Mouse (Mus musculus) embryonic facial prominence, embryonic 13.5 days (tissue): ENCODE data around the gene Fbxl16. TPM values are rescaled to one million over a fixed set of nuclear protein-coding genes. Genes with fewer than 3 reads are reported as not detected.

ENCODE experiments used
- ATAC-seq: fragments of 200-750 bp; cut with Nextera tagmentation; 2 replicates; pipeline ENCODE4 v1.8.0; 2017; ENCODE audit warnings: low read depth; ENCODE audit not compliant: insufficient number of reproducible peaks, insufficient read depth, low FRiP score, low TSS enrichment
- H3K27ac ChIP-seq: fragments of 300-500 bp; sonication (generic); 2 replicates; pipeline ENCODE4 v1.5.1; 2015; ENCODE audit warnings: moderate library complexity, mild to moderate bottlenecking, inconsistent platforms
- H3K27me3 ChIP-seq: fragments of 300-500 bp; sonication (generic); 2 replicates; pipeline ENCODE4 v1.6.1; 2015; ENCODE audit warnings: mild to moderate bottlenecking, inconsistent platforms
- H3K36me3 ChIP-seq: fragments of 300-500 bp; sonication (generic); 2 replicates; pipeline ENCODE4 v1.6.1; 2015; ENCODE audit warnings: mild to moderate bottlenecking, inconsistent platforms
- H3K4me1 ChIP-seq: fragments of 300-500 bp; sonication (generic); 2 replicates; pipeline ENCODE4 v1.6.1; 2015; ENCODE audit warnings: inconsistent platforms
- H3K4me2 ChIP-seq: fragments of 300-500 bp; sonication (generic); 2 replicates; pipeline ENCODE4 v1.6.1; 2015; ENCODE audit warnings: moderate library complexity, mild to moderate bottlenecking, inconsistent platforms
- H3K4me3 ChIP-seq: fragments of 300-500 bp; sonication (generic); 2 replicates; pipeline ENCODE4 v1.5.1; 2015; ENCODE audit warnings: mild to moderate bottlenecking, inconsistent platforms
- H3K9ac ChIP-seq: fragments of 300-500 bp; sonication (generic); 2 replicates; pipeline ENCODE4 v1.6.1; 2015; ENCODE audit warnings: mild to moderate bottlenecking, inconsistent platforms
- H3K9me3 ChIP-seq: fragments of 300-500 bp; sonication (generic); 2 replicates; pipeline ENCODE4 v1.6.1; 2016; ENCODE audit warnings: inconsistent platforms
- WGBS: fragments of 180-500 bp; shearing (Covaris S2); methylation state at CpG from one replicate; pipeline ENCODE4 v1.1.7; 2015; ENCODE audit warnings: mixed read lengths; 5-methylcytosine and 5-hydroxymethylcytosine counted together
- polyA plus RNA-seq: library from polyadenylated mRNA; unstranded; fragments of >200 nt; fragmentation: Nextera tagmentation; extraction: Ambion mirVana; gene quantifications from 2 replicates; pipeline ENCODE4 v1.2.1, GENCODE M21; 2015

Gene Fbxl16
- polyA plus RNA-seq, result 3.6 and 4.2 TPM in 2 replicates

DNA sequence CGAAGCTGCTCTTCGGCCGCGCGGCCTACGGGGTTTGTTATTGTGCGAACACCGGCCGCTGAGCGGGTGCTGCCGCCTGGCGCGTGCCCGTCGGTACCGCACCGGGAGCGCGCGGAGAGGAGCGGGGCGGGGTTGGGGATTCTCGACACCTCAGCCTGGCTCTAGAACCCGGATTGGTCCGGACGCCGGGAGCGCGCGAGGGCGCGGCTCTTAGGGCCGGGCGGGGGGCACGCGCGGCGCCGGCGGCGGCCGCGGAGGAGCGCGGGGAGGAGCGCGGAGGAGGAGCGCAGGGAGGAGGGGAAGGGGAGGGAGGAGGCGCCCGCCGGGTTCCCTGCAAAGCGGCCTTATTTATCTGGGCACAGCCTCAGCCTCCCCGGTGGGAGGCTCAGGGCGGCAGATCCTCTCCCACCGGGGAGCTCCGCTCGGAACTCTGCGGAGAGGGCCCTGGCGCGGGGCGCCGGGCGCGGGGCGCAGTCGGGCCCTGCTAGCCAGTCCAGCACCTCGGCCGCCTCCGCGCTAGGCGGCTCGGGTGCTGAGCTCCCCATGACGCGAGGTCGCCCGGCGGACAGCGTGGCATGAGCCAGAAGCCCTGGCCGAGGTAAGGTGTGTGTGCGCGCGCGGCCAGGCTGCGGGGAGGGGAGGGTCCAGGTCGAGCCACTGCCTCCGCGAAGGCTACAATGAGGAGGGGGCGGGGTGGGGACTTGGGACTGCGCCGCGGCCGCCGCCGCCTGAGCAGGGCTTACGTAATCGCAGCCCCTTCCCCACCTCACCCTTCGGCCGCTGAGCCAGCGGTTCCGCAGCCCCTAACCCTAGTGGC lies at the start of gene Fbxl16:
Gene Fbxl16 (plus strand): TSS at position 297 of the 817 bp plus-strand sequence.
- H3K4me1 ChIP-seq, result peaks cover 21% of the 10 kb centered on the region
- H3K36me3 ChIP-seq, result no peaks in the 10 kb centered on the region
- H3K4me3 ChIP-seq, result peak within 1 kb of the TSS; percentile 71
- peak within 1 kb of the TSS; percentile 77 for H3K9ac ChIP-seq
- H3K27ac ChIP-seq, result peak within 1 kb of the TSS; percentile 39; the same call in 1 of the 2 replicates
- no peaks in the 10 kb centered on the region for H3K9me3 ChIP-seq
- under 1% methylated on average over 93 of the region's 100 CpGs for WGBS
- peak; percentile 75 for ATAC-seq
- H3K27me3 ChIP-seq, result peaks cover 59% of the 10 kb centered on the region
- peak within 1 kb of the TSS; percentile 97 for H3K4me2 ChIP-seq

- ATAC-seq, result no peak
- WGBS, result 78% methylated on average over 8 of the region's 8 CpGs
- H3K27ac ChIP-seq, result no peak overlapping the region
- H3K4me3 ChIP-seq, result no peak overlapping the region
- no peak overlapping the region for H3K4me2 ChIP-seq
- 0 out of 2 replicates have a peak, but pooled peaks cover 4% of the 10 kb centered on the region for H3K4me1 ChIP-seq
- no peaks in the 10 kb centered on the region for H3K36me3 ChIP-seq
- no peaks in the 10 kb centered on the region for H3K9me3 ChIP-seq
- no peak overlapping the region for H3K9ac ChIP-seq
- H3K27me3 ChIP-seq, result no peaks in the 10 kb centered on the region
These were observed 48.7 kb upstream of the Fbxl16 start for GRCm38 (mm10) chr17:25760148-25760547.

GRCm38 (mm10) chr17:25761561-25761970 lies 47.3 kb upstream of the Fbxl16 start:
- no peaks in the 10 kb centered on the region for H3K27me3 ChIP-seq

GRCm38 (mm10) chr17:25762591-25762990 lies 46.3 kb upstream of the Fbxl16 start:
- Histone ChIP-seq H3K27me3 (peaks cover 2% of the 10 kb centered on the region; the same call in 1 of the 2 replicates), H3K9me3 (no peaks in the 10 kb centered on the region), H3K4me3 (no peak overlapping the region), H3K4me1 (no peaks in the 10 kb centered on the region), H3K9ac (no peak overlapping the region), H3K27ac (no peak overlapping the region), H3K4me2 (no peak overlapping the region), H3K36me3 (no peaks in the 10 kb centered on the region)
- ATAC-seq, result no peak
- 43% methylated on average over 3 of the region's 3 CpGs for WGBS

More at GRCm38 (mm10) chr17:25761561-25761970, 47.3 kb upstream of the Fbxl16 start:
- Histone ChIP-seq H3K4me1 (no peaks in the 10 kb centered on the region), H3K9ac (no peak overlapping the region), H3K9me3 (no peaks in the 10 kb centered on the region), H3K27ac (no peak overlapping the region), H3K4me3 (no peak overlapping the region), H3K36me3 (no peaks in the 10 kb centered on the region), H3K4me2 (no peak overlapping the region)
- 43% methylated on average over 4 of the region's 4 CpGs for WGBS
- no peak for ATAC-seq

DNA sequence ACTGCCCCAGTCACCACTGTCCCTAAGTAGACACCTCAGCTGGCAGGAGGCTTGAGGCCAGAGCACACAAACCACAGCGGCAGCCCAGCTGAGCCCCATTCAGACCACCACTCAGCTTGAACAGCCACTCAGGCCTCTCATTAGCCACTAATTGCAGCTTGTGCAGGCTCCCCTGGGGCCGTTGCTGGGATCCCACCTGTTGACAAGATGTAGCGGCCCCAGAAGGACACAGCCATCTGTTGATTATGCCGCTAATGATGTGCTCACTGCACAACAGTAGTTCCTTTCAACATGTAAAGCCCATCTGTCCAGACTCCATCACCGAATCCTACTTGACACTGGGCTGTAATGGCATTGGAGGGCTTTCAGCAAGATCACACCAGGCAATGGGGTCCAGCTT lies 43.0 kb upstream of the Fbxl16 start:
- ATAC-seq, result no peak
- WGBS, result 36% methylated on average over 5 of the region's 5 CpGs
- H3K27ac ChIP-seq, result no peak overlapping the region

GRCm38 (mm10) chr17:25769331-25769730 lies 39.6 kb upstream of the Fbxl16 start:
- no peak overlapping the region for H3K4me3 ChIP-seq
- 33% methylated on average over 9 of the region's 9 CpGs for WGBS
- peaks cover 9% of the 10 kb centered on the region; the same call in 1 of the 2 replicates for H3K27me3 ChIP-seq
- no peaks in the 10 kb centered on the region for H3K9me3 ChIP-seq
- 0 out of 2 replicates have a peak overlapping the region, but pooled peaks have one; percentile 21 for H3K9ac ChIP-seq
- no peak for ATAC-seq
- no peak overlapping the region for H3K27ac ChIP-seq
- H3K36me3 ChIP-seq, result no peaks in the 10 kb centered on the region
- no peak overlapping the region for H3K4me2 ChIP-seq
- peaks cover 4% of the 10 kb centered on the region for H3K4me1 ChIP-seq

More for the DNA sequence above, 43.0 kb upstream of the Fbxl16 start:
- Histone ChIP-seq H3K36me3 (no peaks in the 10 kb centered on the region), H3K27me3 (peaks cover 9% of the 10 kb centered on the region; the same call in 1 of the 2 replicates), H3K9ac (no peak overlapping the region), H3K9me3 (no peaks in the 10 kb centered on the region), H3K4me3 (no peak overlapping the region), H3K4me2 (no peak overlapping the region), H3K4me1 (no peaks in the 10 kb centered on the region)

DNA sequence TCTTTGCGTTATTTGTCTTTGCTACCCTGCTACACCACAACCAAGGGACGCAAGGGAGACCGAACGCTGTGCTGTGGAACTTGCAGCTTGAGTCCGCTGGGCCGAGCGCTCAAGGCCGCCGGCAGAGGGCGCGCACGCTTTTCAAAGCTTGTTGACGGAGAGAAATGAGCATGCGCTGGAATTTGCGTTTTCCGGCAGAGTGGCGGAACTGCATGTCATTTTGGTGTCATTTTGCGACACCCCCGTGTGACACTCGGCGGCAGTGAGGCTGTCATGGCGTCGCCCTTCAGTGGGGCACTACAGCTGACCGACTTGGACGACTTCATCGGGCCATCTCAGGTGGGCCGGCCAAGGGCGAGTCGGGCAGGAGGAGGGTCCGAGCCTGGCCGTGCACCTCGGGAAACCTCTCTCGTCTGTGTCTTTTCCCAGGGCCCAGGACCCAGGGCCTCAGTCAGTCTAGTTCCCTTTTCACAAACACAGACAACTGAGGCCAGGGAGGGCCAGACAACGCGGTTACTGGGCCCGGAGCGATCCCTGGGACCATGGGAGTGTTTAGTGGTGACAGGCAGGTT lies 35.2 kb upstream of the Fbxl16 start, which contains the start of gene Narfl:
Gene Narfl (plus strand): TSS at position 228 of the 572 bp plus-strand sequence.
- peak; percentile 63; the same call in 1 of the 2 replicates for ATAC-seq
- Histone ChIP-seq H3K36me3 (peaks cover 9% of the 10 kb centered on the region), H3K9me3 (no peaks in the 10 kb centered on the region), H3K9ac (peak within 1 kb of the TSS; percentile 91), H3K4me1 (peaks cover 8% of the 10 kb centered on the region), H3K4me3 (peak within 1 kb of the TSS; percentile 86), H3K4me2 (peak within 1 kb of the TSS; percentile 93), H3K27ac (no peak within 1 kb of the TSS), H3K27me3 (0 out of 2 replicates have a peak, but pooled peaks cover 7% of the 10 kb centered on the region)
- under 1% methylated on average over 37 of the region's 37 CpGs for WGBS

DNA sequence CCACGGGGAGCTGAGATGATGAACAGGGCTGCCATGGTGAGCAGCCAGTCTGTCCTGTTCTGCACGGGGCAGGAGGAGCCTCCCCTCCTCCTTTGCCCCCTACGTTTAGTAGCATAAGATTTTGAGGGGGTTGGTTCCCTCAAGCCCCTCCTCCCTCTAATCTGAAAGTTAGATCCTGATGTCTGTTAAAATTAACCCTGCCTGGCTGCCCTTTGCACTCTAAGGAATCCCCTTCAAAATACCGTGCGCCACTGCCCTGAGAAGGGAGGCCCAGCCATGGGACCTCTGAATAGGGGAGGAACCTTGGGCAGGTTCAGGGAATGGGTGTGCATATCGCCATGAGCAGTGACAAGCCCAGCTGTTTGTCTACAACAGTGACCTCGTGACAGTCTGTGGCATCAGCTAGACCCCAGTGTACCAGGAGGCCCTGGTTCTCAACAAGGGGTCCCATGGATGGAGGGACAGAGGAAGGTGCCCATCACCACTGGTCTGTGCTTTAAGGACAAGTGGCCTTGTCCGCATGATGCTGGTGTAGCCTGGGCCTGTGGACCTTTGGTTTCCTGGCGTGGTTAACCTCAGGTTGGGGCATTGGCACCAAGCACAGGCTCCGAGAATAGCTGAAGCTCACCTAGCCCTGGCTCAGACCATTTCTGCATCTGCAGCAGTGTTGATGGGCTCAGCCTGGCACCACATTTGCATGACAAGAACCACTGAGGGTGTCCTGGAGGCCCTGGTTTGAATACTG lies 33.4 kb upstream of the Fbxl16 start:
- Histone ChIP-seq H3K4me1 (peaks cover 8% of the 10 kb centered on the region), H3K9me3 (no peaks in the 10 kb centered on the region), H3K4me3 (no peak overlapping the region), H3K27me3 (no peaks in the 10 kb centered on the region), H3K9ac (no peak overlapping the region), H3K36me3 (peaks cover 25% of the 10 kb centered on the region), H3K4me2 (no peak overlapping the region), H3K27ac (no peak overlapping the region)
- ATAC-seq, result no peak
- 75% methylated on average over 10 of the region's 10 CpGs for WGBS

- H3K36me3 ChIP-seq, result peaks cover 50% of the 10 kb centered on the region
These were observed 30.9 kb upstream of the Fbxl16 start for GRCm38 (mm10) chr17:25777948-25778347.

GRCm38 (mm10) chr17:25781339-25781738 lies 27.5 kb upstream of the Fbxl16 start:
- Histone ChIP-seq H3K4me2 (no peak overlapping the region), H3K4me3 (no peak overlapping the region), H3K9me3 (no peaks in the 10 kb centered on the region), H3K27ac (0 out of 2 replicates have a peak overlapping the region, but pooled peaks have one; percentile 22), H3K27me3 (no peaks in the 10 kb centered on the region), H3K36me3 (peaks cover 64% of the 10 kb centered on the region), H3K9ac (no peak overlapping the region), H3K4me1 (peaks cover 18% of the 10 kb centered on the region)
- ATAC-seq, result no peak
- WGBS, result 75% methylated on average over 6 of the region's 6 CpGs

More at GRCm38 (mm10) chr17:25777948-25778347, 30.9 kb upstream of the Fbxl16 start:
- Histone ChIP-seq H3K4me2 (no peak overlapping the region), H3K4me3 (no peak overlapping the region), H3K9ac (no peak overlapping the region), H3K4me1 (peaks cover 8% of the 10 kb centered on the region), H3K9me3 (no peaks in the 10 kb centered on the region), H3K27ac (no peak overlapping the region), H3K27me3 (no peaks in the 10 kb centered on the region)
- no peak for ATAC-seq
- 92% methylated on average over 5 of the region's 5 CpGs for WGBS

DNA sequence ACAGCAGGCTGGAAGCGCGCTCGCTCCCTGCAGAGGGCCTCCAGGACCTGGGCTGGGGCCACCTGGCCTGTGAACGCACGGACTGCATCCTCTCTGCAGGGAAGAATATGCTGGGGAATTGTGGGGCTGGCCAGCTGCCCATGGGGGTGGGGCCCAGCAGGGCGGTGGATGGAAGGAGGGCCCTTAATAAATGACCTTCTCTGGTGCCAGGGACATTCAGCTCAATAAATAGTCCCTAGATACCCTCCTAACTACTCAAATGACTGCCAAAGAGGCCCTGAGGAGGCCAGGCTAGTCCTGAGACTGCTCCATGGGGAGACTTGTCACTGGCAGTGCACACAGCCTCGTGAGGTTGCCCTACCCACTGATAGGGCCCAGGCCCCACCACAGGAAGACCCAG lies 25.8 kb upstream of the Fbxl16 start:
- ATAC-seq, result no peak
- Histone ChIP-seq H3K9ac (peak overlapping the region; percentile 91), H3K36me3 (peaks cover 62% of the 10 kb centered on the region), H3K27ac (no peak overlapping the region), H3K4me3 (no peak overlapping the region), H3K4me1 (peaks cover 18% of the 10 kb centered on the region), H3K4me2 (no peak overlapping the region; the same call in 1 of the 2 replicates), H3K27me3 (no peaks in the 10 kb centered on the region), H3K9me3 (no peaks in the 10 kb centered on the region)
- WGBS, result 86% methylated on average over 7 of the region's 7 CpGs
